Mouse (Mus musculus) stomach, embryonic 14.5 days (tissue): Measurements from ENCODE around the gene Rbm41. TPM values are rescaled to one million over a fixed set of nuclear protein-coding genes. Genes with fewer than 3 reads are reported as not detected.

Experiments
- ATAC-seq: fragments of 200-750 bp; cut with Nextera tagmentation; 2 replicates; pipeline ENCODE4 v1.8.0; 2017; ENCODE audit warnings: low read depth, moderate TSS enrichment; ENCODE audit not compliant: insufficient number of reproducible peaks, insufficient read depth, low FRiP score
- H3K27ac ChIP-seq: fragments of 300-500 bp; sonication (generic); 2 replicates; pipeline ENCODE4 v1.5.1; 2014; ENCODE audit warnings: mild to moderate bottlenecking, low read length, moderate library complexity, mixed read lengths
- H3K27me3 ChIP-seq: fragments of 300-500 bp; sonication (generic); 2 replicates; pipeline ENCODE4 v1.6.1; 2014; ENCODE audit warnings: low read length, control low read depth, mixed read lengths; ENCODE audit not compliant: control insufficient read depth, insufficient read depth
- H3K36me3 ChIP-seq: fragments of 300-500 bp; sonication (generic); 2 replicates; pipeline ENCODE4 v1.6.1; 2014; ENCODE audit warnings: mild to moderate bottlenecking, control low read depth, low read length, moderate library complexity, mixed read lengths; ENCODE audit not compliant: control insufficient read depth, insufficient read depth
- H3K4me1 ChIP-seq: fragments of 300-500 bp; sonication (generic); 2 replicates; pipeline ENCODE4 v1.6.1; 2014; ENCODE audit warnings: low read length, control low read depth, mixed read lengths; ENCODE audit not compliant: control insufficient read depth, insufficient read depth
- H3K4me2 ChIP-seq: fragments of 300-500 bp; sonication (generic); replicated peaks from 2 replicates; pipeline ENCODE4 v1.6.1; 2014; ENCODE audit warnings: low read depth, low read length, control low read depth
- H3K4me3 ChIP-seq: fragments of 300-500 bp; sonication (generic); 2 replicates; pipeline ENCODE4 v1.5.1; 2014; ENCODE audit warnings: low read depth, low read length, control low read depth
- H3K9ac ChIP-seq: fragments of 300-500 bp; sonication (generic); replicated peaks from 2 replicates; pipeline ENCODE4 v1.6.1; 2014; ENCODE audit warnings: low read depth, mild to moderate bottlenecking, control low read depth, low read length, moderate library complexity, mixed read lengths
- H3K9me3 ChIP-seq: fragments of 300-500 bp; sonication (generic); 2 replicates; pipeline ENCODE4 v1.6.1; 2016; ENCODE audit warnings: low read depth, low read length, control low read depth; ENCODE audit not compliant: control insufficient read depth
- WGBS: fragments of 180-500 bp; shearing (Covaris S2); extraction: QIAGEN DNeasy Blood & Tissue Kit; methylation state at CpG from one replicate; pipeline ENCODE4 v1.1.7; 2014; 5-methylcytosine and 5-hydroxymethylcytosine counted together
- polyA plus RNA-seq: library from polyadenylated mRNA; unstranded; fragments of >200 nt; fragmentation: Nextera tagmentation; extraction: Ambion mirVana; gene quantifications from 2 replicates; pipeline ENCODE4 v1.2.1, GENCODE M21; 2014

Rbm41 gene
- 7.8 and 8.6 TPM in 2 replicates for polyA plus RNA-seq

- Histone ChIP-seq H3K27ac (peak within 1 kb of the TSS; percentile 48), H3K9ac (peak within 1 kb of the TSS; percentile 38), H3K9me3 (no peaks in the 10 kb centered on the region), H3K4me1 (no peaks in the 10 kb centered on the region), H3K27me3 (no peaks in the 10 kb centered on the region), H3K4me3 (peak within 1 kb of the TSS; percentile 53), H3K36me3 (peaks cover 3% of the 10 kb centered on the region), H3K4me2 (peak within 1 kb of the TSS; percentile 43)
- WGBS = 20% methylated on average over 25 of the region's 25 CpGs
- peak; percentile 67; the same call in 1 of the 2 replicates for ATAC-seq
Observed at GRCm38 (mm10) chrX:139997740-139998690, at the start of gene Rbm41. Gene Rbm41, minus strand, starts transcription at chrX:139998595.

- ATAC-seq = 0 out of 2 replicates have a peak, but pooled peaks have one; percentile 10
- Histone ChIP-seq H3K4me1 (no peaks in the 10 kb centered on the region), H3K4me2 (no peak overlapping the region), H3K9me3 (no peaks in the 10 kb centered on the region), H3K4me3 (peak overlapping the region; percentile 53; the same call in 1 of the 2 replicates), H3K27me3 (no peaks in the 10 kb centered on the region), H3K9ac (no peak overlapping the region), H3K27ac (no peak overlapping the region), H3K36me3 (no peaks in the 10 kb centered on the region)
- WGBS = 81% methylated on average over 4 of the region's 4 CpGs
Observed at GRCm38 (mm10) chrX:139998691-139999065, 283 bp upstream of the Rbm41 start.

- H3K9ac ChIP-seq = no peak overlapping the region
Observed at GRCm38 (mm10) chrX:139982115-139982514, 16.3 kb downstream of the Rbm41 start.

GRCm38 (mm10) chrX:139933507-139933906 is 64.9 kb downstream of the Rbm41 start:
- Histone ChIP-seq H3K36me3 (no peaks in the 10 kb centered on the region), H3K9me3 (no peaks in the 10 kb centered on the region), H3K9ac (no peak overlapping the region), H3K4me1 (no peaks in the 10 kb centered on the region), H3K4me3 (no peak overlapping the region), H3K27ac (no peak overlapping the region), H3K4me2 (no peak overlapping the region), H3K27me3 (no peaks in the 10 kb centered on the region)
- WGBS = 77% methylated on average over 1 of the region's 1 CpGs
- ATAC-seq = no peak

More at GRCm38 (mm10) chrX:139982115-139982514, 16.3 kb downstream of the Rbm41 start:
- Histone ChIP-seq H3K27ac (no peak overlapping the region), H3K4me1 (no peaks in the 10 kb centered on the region), H3K9me3 (no peaks in the 10 kb centered on the region), H3K36me3 (no peaks in the 10 kb centered on the region), H3K4me2 (no peak overlapping the region), H3K27me3 (no peaks in the 10 kb centered on the region), H3K4me3 (no peak overlapping the region)
- ATAC-seq = no peak
- 76% methylated on average over 5 of the region's 5 CpGs for WGBS

- Histone ChIP-seq H3K9me3 (no peaks in the 10 kb centered on the region), H3K36me3 (no peaks in the 10 kb centered on the region), H3K4me3 (no peak overlapping the region), H3K4me1 (no peaks in the 10 kb centered on the region), H3K9ac (no peak overlapping the region), H3K4me2 (no peak overlapping the region), H3K27me3 (no peaks in the 10 kb centered on the region), H3K27ac (no peak overlapping the region)
- ATAC-seq = no peak
- 71% methylated on average over 3 of the region's 3 CpGs for WGBS
Observed at GRCm38 (mm10) chrX:139932472-139932871, 65.9 kb downstream of the Rbm41 start.

GRCm38 (mm10) chrX:139920572-139920971 is 77.8 kb downstream of the Rbm41 start:
- no peak overlapping the region for H3K4me2 ChIP-seq
- H3K36me3 ChIP-seq = no peaks in the 10 kb centered on the region
- no peaks in the 10 kb centered on the region for H3K4me1 ChIP-seq
- H3K27ac ChIP-seq = no peak overlapping the region
- no peaks in the 10 kb centered on the region for H3K9me3 ChIP-seq
- no peak overlapping the region for H3K4me3 ChIP-seq
- no peak overlapping the region for H3K9ac ChIP-seq
- ATAC-seq = no peak
- WGBS = 88% methylated on average over 4 of the region's 4 CpGs
- H3K27me3 ChIP-seq = no peaks in the 10 kb centered on the region

- WGBS = 47% methylated on average over 1 of the region's 1 CpGs
Observed at GRCm38 (mm10) chrX:139891387-139891786, 107.0 kb downstream of the Rbm41 start.

GRCm38 (mm10) chrX:139883221-139883620 is 115.2 kb downstream of the Rbm41 start:
- ATAC-seq = no peak

More at GRCm38 (mm10) chrX:139891387-139891786, 107.0 kb downstream of the Rbm41 start:
- no peak overlapping the region for H3K27ac ChIP-seq
- H3K9me3 ChIP-seq = no peaks in the 10 kb centered on the region
- H3K4me1 ChIP-seq = no peaks in the 10 kb centered on the region
- H3K27me3 ChIP-seq = no peaks in the 10 kb centered on the region
- H3K4me2 ChIP-seq = no peak overlapping the region
- ATAC-seq = no peak
- no peak overlapping the region for H3K4me3 ChIP-seq
- H3K36me3 ChIP-seq = no peaks in the 10 kb centered on the region
- H3K9ac ChIP-seq = no peak overlapping the region

More at GRCm38 (mm10) chrX:139883221-139883620, 115.2 kb downstream of the Rbm41 start:
- no peaks in the 10 kb centered on the region for H3K27me3 ChIP-seq
- no peak overlapping the region for H3K4me2 ChIP-seq
- no peaks in the 10 kb centered on the region for H3K4me1 ChIP-seq
- H3K9me3 ChIP-seq = no peaks in the 10 kb centered on the region
- no peak overlapping the region for H3K4me3 ChIP-seq
- no peaks in the 10 kb centered on the region for H3K36me3 ChIP-seq
- no peak overlapping the region for H3K9ac ChIP-seq
- H3K27ac ChIP-seq = no peak overlapping the region
